Mouse (Mus musculus) stomach, embryonic 14.5 days (tissue): ENCODE measurements at regions not wholly inside any gene's neighbourhood (a gene's known extent, or its start where the extent isn't known, plus 50 kb on each side); places are given as distances from the start of the nearest gene placed in this dataset.

Source experiments
- ATAC-seq: fragments of 200-750 bp; cut with Nextera tagmentation; 2 replicates; pipeline ENCODE4 v1.8.0; 2017; ENCODE audit warnings: low read depth, moderate TSS enrichment; ENCODE audit not compliant: insufficient number of reproducible peaks, insufficient read depth, low FRiP score
- H3K27ac ChIP-seq: fragments of 300-500 bp; sonication (generic); 2 replicates; pipeline ENCODE4 v1.5.1; 2014; ENCODE audit warnings: mild to moderate bottlenecking, low read length, moderate library complexity, mixed read lengths
- H3K27me3 ChIP-seq: fragments of 300-500 bp; sonication (generic); 2 replicates; pipeline ENCODE4 v1.6.1; 2014; ENCODE audit warnings: low read length, control low read depth, mixed read lengths; ENCODE audit not compliant: control insufficient read depth, insufficient read depth
- H3K36me3 ChIP-seq: fragments of 300-500 bp; sonication (generic); 2 replicates; pipeline ENCODE4 v1.6.1; 2014; ENCODE audit warnings: mild to moderate bottlenecking, control low read depth, low read length, moderate library complexity, mixed read lengths; ENCODE audit not compliant: control insufficient read depth, insufficient read depth
- H3K4me1 ChIP-seq: fragments of 300-500 bp; sonication (generic); 2 replicates; pipeline ENCODE4 v1.6.1; 2014; ENCODE audit warnings: low read length, control low read depth, mixed read lengths; ENCODE audit not compliant: control insufficient read depth, insufficient read depth
- H3K4me2 ChIP-seq: fragments of 300-500 bp; sonication (generic); replicated peaks from 2 replicates; pipeline ENCODE4 v1.6.1; 2014; ENCODE audit warnings: low read depth, low read length, control low read depth
- H3K4me3 ChIP-seq: fragments of 300-500 bp; sonication (generic); 2 replicates; pipeline ENCODE4 v1.5.1; 2014; ENCODE audit warnings: low read depth, low read length, control low read depth
- H3K9ac ChIP-seq: fragments of 300-500 bp; sonication (generic); replicated peaks from 2 replicates; pipeline ENCODE4 v1.6.1; 2014; ENCODE audit warnings: low read depth, mild to moderate bottlenecking, control low read depth, low read length, moderate library complexity, mixed read lengths
- H3K9me3 ChIP-seq: fragments of 300-500 bp; sonication (generic); 2 replicates; pipeline ENCODE4 v1.6.1; 2016; ENCODE audit warnings: low read depth, low read length, control low read depth; ENCODE audit not compliant: control insufficient read depth
- WGBS: fragments of 180-500 bp; shearing (Covaris S2); extraction: QIAGEN DNeasy Blood & Tissue Kit; methylation state at CpG from one replicate; pipeline ENCODE4 v1.1.7; 2014; 5-methylcytosine and 5-hydroxymethylcytosine counted together

GRCm38 (mm10) chr12:38928786-38929351 is 149.7 kb downstream of the Etv1 start:
- 42% methylated on average over 11 of the region's 11 CpGs for WGBS
- ATAC-seq: no peak
- Histone ChIP-seq H3K9me3 (no peaks in the 10 kb centered on the region), H3K9ac (no peak overlapping the region), H3K4me2 (no peak overlapping the region), H3K27ac (no peak overlapping the region), H3K36me3 (no peaks in the 10 kb centered on the region), H3K4me3 (no peak overlapping the region), H3K27me3 (no peaks in the 10 kb centered on the region), H3K4me1 (peaks cover 4% of the 10 kb centered on the region; the same call in 1 of the 2 replicates)

DNA sequence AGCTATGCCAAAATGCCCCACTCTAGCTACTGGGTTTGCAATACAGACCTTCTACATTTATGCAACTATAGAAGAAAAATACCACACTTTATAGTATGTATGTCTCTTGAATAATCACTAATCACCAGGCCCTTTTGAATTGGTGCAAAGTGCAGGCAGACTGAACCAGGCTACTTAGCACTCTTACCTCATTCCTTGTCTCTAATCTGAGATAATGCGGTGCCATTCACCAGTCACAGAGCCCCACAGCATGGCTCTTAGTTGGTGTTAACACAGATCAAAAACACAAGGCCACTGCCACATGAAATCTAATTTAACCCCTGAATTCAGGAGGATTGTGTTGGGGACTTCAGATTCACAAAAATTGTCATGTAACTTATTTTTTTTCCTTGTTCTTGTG is 150.5 kb downstream of the Etv1 start:
- no peak for ATAC-seq

DNA sequence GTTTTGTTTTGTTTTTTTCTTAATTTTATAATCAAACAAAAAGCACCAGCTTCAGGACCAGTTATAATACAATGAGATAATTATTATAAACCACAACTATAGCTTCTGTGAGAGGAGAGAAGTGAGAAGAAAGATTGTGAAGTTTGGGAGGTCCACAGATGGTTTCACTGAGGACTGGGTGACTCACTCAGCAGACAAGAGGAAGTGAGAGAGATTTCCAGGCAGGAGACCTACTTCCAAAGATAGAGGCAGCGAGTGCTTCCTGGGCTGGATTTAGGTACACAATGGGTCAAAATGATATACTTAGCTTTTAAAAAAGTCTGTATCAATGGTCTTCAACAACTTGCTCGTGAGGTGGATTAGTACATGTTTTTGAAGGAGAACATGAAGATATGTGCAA is 152.6 kb downstream of the Etv1 start:
- no peaks in the 10 kb centered on the region for H3K9me3 ChIP-seq
- H3K4me2 ChIP-seq: no peak overlapping the region
- 76% methylated on average over 2 of the region's 2 CpGs for WGBS
- no peak overlapping the region for H3K9ac ChIP-seq
- no peaks in the 10 kb centered on the region for H3K36me3 ChIP-seq
- ATAC-seq: no peak
- peaks cover 4% of the 10 kb centered on the region; the same call in 1 of the 2 replicates for H3K4me1 ChIP-seq
- no peaks in the 10 kb centered on the region for H3K27me3 ChIP-seq
- no peak overlapping the region for H3K4me3 ChIP-seq
- H3K27ac ChIP-seq: no peak overlapping the region

More for the DNA sequence above, 150.5 kb downstream of the Etv1 start:
- Histone ChIP-seq H3K36me3 (no peaks in the 10 kb centered on the region), H3K9me3 (no peaks in the 10 kb centered on the region), H3K27me3 (no peaks in the 10 kb centered on the region), H3K9ac (no peak overlapping the region), H3K4me1 (peaks cover 4% of the 10 kb centered on the region; the same call in 1 of the 2 replicates), H3K4me3 (no peak overlapping the region), H3K4me2 (no peak overlapping the region), H3K27ac (no peak overlapping the region)
- WGBS: 86% methylated on average over 1 of the region's 1 CpGs

DNA sequence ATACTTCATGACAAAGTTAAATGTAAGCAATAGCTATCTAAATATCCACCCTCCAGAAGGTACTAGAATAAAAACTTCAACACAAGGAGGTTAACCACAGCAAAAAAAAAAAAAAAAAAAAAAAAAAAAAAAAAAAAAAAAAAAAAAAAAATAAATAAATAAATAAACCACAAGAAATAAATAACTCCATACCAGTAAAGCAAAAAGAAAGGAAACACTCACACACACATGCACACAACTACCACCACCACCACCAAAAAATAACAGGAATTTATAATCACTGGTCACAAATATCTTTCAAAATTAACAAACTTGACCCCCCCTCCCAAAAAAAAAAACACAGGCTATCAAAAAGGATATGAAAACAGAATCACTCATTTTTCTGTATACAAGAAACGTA is 180.4 kb downstream of the Etv1 start:
- ATAC-seq: no peak
- no peak overlapping the region for H3K27ac ChIP-seq
- no peak overlapping the region for H3K4me3 ChIP-seq
- H3K4me2 ChIP-seq: no peak overlapping the region
- WGBS: 57% methylated on average over 1 of the region's 1 CpGs
- no peaks in the 10 kb centered on the region for H3K9me3 ChIP-seq
- no peak overlapping the region for H3K9ac ChIP-seq
- no peaks in the 10 kb centered on the region for H3K27me3 ChIP-seq
- H3K4me1 ChIP-seq: no peaks in the 10 kb centered on the region
- H3K36me3 ChIP-seq: no peaks in the 10 kb centered on the region

DNA sequence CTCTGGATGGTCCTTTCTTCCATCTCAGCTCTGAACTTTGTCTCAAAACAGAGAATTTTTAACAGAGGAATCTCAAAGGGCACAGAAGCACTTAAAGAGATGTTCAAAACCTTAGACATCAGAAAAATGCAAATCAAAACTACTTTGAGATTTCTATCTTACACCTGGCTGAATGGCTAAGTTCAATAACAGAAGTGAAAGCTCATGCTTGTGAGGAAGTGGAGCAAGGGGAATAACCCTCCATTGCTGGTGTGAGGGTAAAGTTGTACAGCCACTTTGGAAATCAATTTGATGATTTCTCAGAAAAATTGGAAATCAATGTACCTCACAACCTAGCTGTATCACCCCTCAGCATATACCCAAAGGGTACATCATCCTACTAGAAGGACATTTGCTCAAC is 183.1 kb downstream of the Etv1 start:
- Histone ChIP-seq H3K27ac (no peak overlapping the region), H3K4me1 (no peaks in the 10 kb centered on the region), H3K4me3 (no peak overlapping the region), H3K9ac (no peak overlapping the region), H3K4me2 (no peak overlapping the region), H3K9me3 (no peaks in the 10 kb centered on the region), H3K36me3 (no peaks in the 10 kb centered on the region), H3K27me3 (no peaks in the 10 kb centered on the region)
- ATAC-seq: no peak

- no peaks in the 10 kb centered on the region for H3K27me3 ChIP-seq
- no peak for ATAC-seq
- no peak overlapping the region for H3K4me2 ChIP-seq
- H3K4me3 ChIP-seq: no peak overlapping the region
- H3K36me3 ChIP-seq: no peaks in the 10 kb centered on the region
- WGBS: 59% methylated on average over 2 of the region's 2 CpGs
- no peaks in the 10 kb centered on the region for H3K9me3 ChIP-seq
- H3K27ac ChIP-seq: no peak overlapping the region
- no peak overlapping the region for H3K9ac ChIP-seq
- no peaks in the 10 kb centered on the region for H3K4me1 ChIP-seq
Measured at GRCm38 (mm10) chr12:38970347-38970746, 191.2 kb downstream of the Etv1 start.

GRCm38 (mm10) chr12:38972205-38972604 is 193.0 kb downstream of the Etv1 start:
- 44% methylated on average over 3 of the region's 3 CpGs for WGBS
- Histone ChIP-seq H3K4me2 (no peak overlapping the region), H3K27me3 (no peaks in the 10 kb centered on the region), H3K9ac (no peak overlapping the region), H3K36me3 (no peaks in the 10 kb centered on the region), H3K4me3 (no peak overlapping the region), H3K27ac (no peak overlapping the region), H3K4me1 (no peaks in the 10 kb centered on the region), H3K9me3 (no peaks in the 10 kb centered on the region)
- ATAC-seq: no peak

DNA sequence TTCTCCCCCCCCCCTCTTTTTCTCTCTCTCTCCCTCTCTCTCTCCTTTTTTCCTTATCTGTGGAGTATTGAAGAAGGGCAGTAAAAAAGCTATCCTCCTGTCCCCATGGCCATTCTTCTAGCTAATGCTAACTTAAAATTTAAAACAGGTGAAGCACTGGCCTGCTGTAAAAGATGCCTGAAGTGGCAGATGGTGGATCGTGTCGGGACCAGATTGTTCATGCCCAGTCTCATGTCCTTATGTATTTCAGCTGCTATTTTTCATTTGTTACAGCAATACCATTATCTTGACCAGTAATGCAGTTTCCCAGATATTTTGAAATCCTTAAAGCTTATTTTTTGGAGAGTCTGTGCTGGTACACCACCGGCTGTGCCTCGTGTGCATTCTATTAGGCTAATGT is 196.3 kb downstream of the Etv1 start:
- no peak overlapping the region for H3K4me3 ChIP-seq
- no peaks in the 10 kb centered on the region for H3K9me3 ChIP-seq
- no peaks in the 10 kb centered on the region for H3K36me3 ChIP-seq
- no peaks in the 10 kb centered on the region for H3K27me3 ChIP-seq
- ATAC-seq: no peak
- no peak overlapping the region for H3K27ac ChIP-seq
- H3K9ac ChIP-seq: no peak overlapping the region
- 66% methylated on average over 4 of the region's 4 CpGs for WGBS
- H3K4me1 ChIP-seq: no peaks in the 10 kb centered on the region
- no peak overlapping the region for H3K4me2 ChIP-seq

GRCm38 (mm10) chr12:38982423-38982822 is 203.2 kb downstream of the Etv1 start:
- no peak for ATAC-seq
- H3K9me3 ChIP-seq: no peaks in the 10 kb centered on the region
- no peak overlapping the region for H3K4me2 ChIP-seq
- H3K4me1 ChIP-seq: no peaks in the 10 kb centered on the region
- no peak overlapping the region for H3K9ac ChIP-seq
- H3K27ac ChIP-seq: no peak overlapping the region
- no peak overlapping the region for H3K4me3 ChIP-seq
- H3K36me3 ChIP-seq: no peaks in the 10 kb centered on the region
- H3K27me3 ChIP-seq: no peaks in the 10 kb centered on the region
